Comparison of ENCODE assay signal across 19 mouse cellular contexts in genomic region chr13:48810274-48810823, GRCm38 (mm10).
A peak's percentile ranks its signal among the peaks of the same experiment; 100 is the strongest.
DNase-seq lines count a peak whose midpoint lies in the region; ATAC-seq and TF ChIP-seq lines count a peak whose summit lies in the region.
"Had no signal": no experiment of that assay in that cellular context is flagged by ENCODE, and none has a peak within 500 bp of the region (broad histone marks: within the 10 kb centered on the region; RNA-seq: fewer than 3 reads in every experiment).

No protein-coding gene starts in this region.

- H3K9me3 ChIP-seq in hindbrain, postnatal 0 days (ENCODE audit: low read length), result no peaks in the 10 kb centered on the region
- no peaks in the 10 kb centered on the region for H3K9me3 ChIP-seq in hindbrain, embryonic 11.5 days (ENCODE audit: control insufficient read depth, low read length)
- no peaks in the 10 kb centered on the region for H3K9me3 ChIP-seq in ES-E14 (ENCODE audit: control insufficient read depth, insufficient read depth, low read depth, low read length)
- H3K9me3 ChIP-seq in embryonic facial prominence, embryonic 10.5 days, result no peaks in the 10 kb centered on the region
- H3K9me3 ChIP-seq: embryonic facial prominence, embryonic 13.5 days; forebrain, embryonic 13.5 days; heart, embryonic 13.5 days; hindbrain, embryonic 12.5 days had no signal

- no peak for ATAC-seq in hindbrain, postnatal 0 days
- no peak for ATAC-seq in hindbrain, embryonic 11.5 days (ENCODE audit: low FRiP score)
- ATAC-seq: forebrain, embryonic 13.5 days; hindbrain, embryonic 16.5 days had no signal

- no peak overlapping the region for H3K4me3 ChIP-seq in hindbrain, postnatal 0 days (ENCODE audit: low read length)
- no peak overlapping the region for H3K4me3 ChIP-seq in hindbrain, embryonic 11.5 days (ENCODE audit: low read depth, low read length)
- H3K4me3 ChIP-seq in ES-E14 (ENCODE audit: insufficient read depth in 1 of 2, low read depth in 1 of 2, low read length in 2 of 2, poor library complexity in 1 of 2, severe bottlenecking in 1 of 2), result no peak overlapping the region
- H3K4me3 ChIP-seq in embryonic facial prominence, embryonic 10.5 days, result no peak overlapping the region
- H3K4me3 ChIP-seq: embryonic facial prominence, embryonic 13.5 days; forebrain, embryonic 13.5 days; gastrocnemius, adult 2 months; heart, embryonic 13.5 days; hindbrain, embryonic 12.5 days had no signal

- no peak overlapping the region for H3K27ac ChIP-seq in hindbrain, postnatal 0 days
- no peak overlapping the region for H3K27ac ChIP-seq in hindbrain, embryonic 11.5 days (ENCODE audit: low read depth, low read length)
- H3K27ac ChIP-seq in ES-E14 (ENCODE audit: insufficient read depth, low read depth, low read length, poor library complexity, severe bottlenecking), result no peak overlapping the region; the same call in 1 of the 2 replicates
- H3K27ac ChIP-seq in embryonic facial prominence, embryonic 10.5 days (replicated peaks), result peak overlapping the region; percentile 44; the same call in 1 of the 2 replicates
- H3K27ac ChIP-seq: embryonic facial prominence, embryonic 13.5 days; forebrain, embryonic 13.5 days; gastrocnemius, adult 2 months; heart, embryonic 13.5 days; hindbrain, embryonic 12.5 days had no signal

- 75% methylated on average over 7 of the region's 7 CpGs for WGBS in hindbrain, postnatal 0 days
- 85% methylated on average over 7 of the region's 7 CpGs for WGBS in hindbrain, embryonic 11.5 days
- 87% methylated on average over 7 of the region's 7 CpGs for WGBS in embryonic facial prominence, embryonic 10.5 days

- no peak overlapping the region for H3K9ac ChIP-seq in hindbrain, postnatal 0 days (replicated peaks; ENCODE audit: low read length)
- no peak overlapping the region for H3K9ac ChIP-seq in hindbrain, embryonic 11.5 days (ENCODE audit: low read depth, low read length)
- H3K9ac ChIP-seq in ES-E14 (ENCODE audit: insufficient read depth, low read depth, low read length, poor library complexity, severe bottlenecking), result 0 out of 2 replicates have a peak overlapping the region, but pooled peaks have one; percentile 13
- H3K9ac ChIP-seq: embryonic facial prominence, embryonic 13.5 days; forebrain, embryonic 13.5 days; heart, embryonic 13.5 days; hindbrain, embryonic 12.5 days had no signal

- H3K4me2 ChIP-seq in hindbrain, postnatal 0 days (ENCODE audit: low read depth, low read length), result no peak overlapping the region
- H3K4me2 ChIP-seq in hindbrain, embryonic 11.5 days (replicated peaks; ENCODE audit: low read depth, low read length), result no peak overlapping the region
- H3K4me2 ChIP-seq: embryonic facial prominence, embryonic 13.5 days; forebrain, embryonic 13.5 days; heart, embryonic 13.5 days; hindbrain, embryonic 12.5 days had no signal

- in situ Hi-C loops in ES-E14 (cut with MboI; ENCODE audit: low sequenced_read_pairs in 2 of 2, unreplicated experiment in 2 of 2), result no loop called here

- DNase-seq in cerebellum, postnatal 10 days, result peak; percentile 56 to 69
- no peak for DNase-seq in cerebellum, postnatal 4 days (ENCODE audit: low spot score in 2 of 2)
- DNase-seq in hindbrain, postnatal 0 days (ENCODE audit: low spot score), result peak; percentile 19
- DNase-seq in hindbrain, embryonic 11.5 days (ENCODE audit: low spot score), result no peak
- no peak for DNase-seq in ES-E14 (ENCODE audit: low read depth, low spot score)
- no peak for DNase-seq in embryonic facial prominence, embryonic 10.5 days (ENCODE audit: low spot score)
- DNase-seq in layer of hippocampus, adult 18-20 months (ENCODE audit: low spot score in 2 of 2), result no peak
- no peak for DNase-seq in adrenal gland, postnatal 36 days
- DNase-seq: adrenal gland, adult 2 months; adrenal gland, postnatal 25 days; embryo, embryonic 11 days; gastrocnemius, adult 2 months; heart, postnatal 36 days had no signal

- peak; percentile 37; the same call in 1 of the 2 replicates for TF ChIP-seq CTCF in hindbrain, postnatal 0 days (IDR thresholded peaks at IDR 0.05; ENCODE audit: low read depth)

- peaks cover 31% of the 10 kb centered on the region for H3K36me3 ChIP-seq in hindbrain, postnatal 0 days (ENCODE audit: insufficient read depth, low read length)
- H3K36me3 ChIP-seq in hindbrain, embryonic 11.5 days (ENCODE audit: control insufficient read depth, insufficient read depth, low read length), result peaks cover 8% of the 10 kb centered on the region
- peaks cover 3% of the 10 kb centered on the region; the same call in 1 of the 2 replicates for H3K36me3 ChIP-seq in ES-E14 (ENCODE audit: control insufficient read depth, insufficient read depth, low read length, poor library complexity, severe bottlenecking)
- peaks cover 100% of the 10 kb centered on the region for H3K36me3 ChIP-seq in embryonic facial prominence, embryonic 10.5 days (replicated peaks)

- no peaks in the 10 kb centered on the region for H3K4me1 ChIP-seq in hindbrain, postnatal 0 days (ENCODE audit: insufficient read depth, low read length)
- H3K4me1 ChIP-seq in hindbrain, embryonic 11.5 days (replicated peaks; ENCODE audit: control insufficient read depth, insufficient read depth, low read length), result no peaks in the 10 kb centered on the region
- H3K4me1 ChIP-seq in ES-E14 (ENCODE audit: control insufficient read depth in 2 of 2, insufficient read depth in 2 of 2, low read length in 2 of 2, poor library complexity in 1 of 2), result peaks cover 0 to 5% of the 10 kb centered on the region in 2 experiments; a peak in 1 of 4 replicates
- no peaks in the 10 kb centered on the region for H3K4me1 ChIP-seq in embryonic facial prominence, embryonic 10.5 days
- H3K4me1 ChIP-seq: forebrain, embryonic 13.5 days; hindbrain, embryonic 12.5 days had no signal

- H3K27me3 ChIP-seq in hindbrain, postnatal 0 days (ENCODE audit: insufficient read depth, low read length), result no peaks in the 10 kb centered on the region
- no peaks in the 10 kb centered on the region for H3K27me3 ChIP-seq in hindbrain, embryonic 11.5 days (ENCODE audit: control insufficient read depth, insufficient read depth, low read length)
- no peaks in the 10 kb centered on the region for H3K27me3 ChIP-seq in embryonic facial prominence, embryonic 10.5 days (replicated peaks; ENCODE audit: low read depth, poor library complexity, severe bottlenecking)
- H3K27me3 ChIP-seq: CH12.LX; embryonic facial prominence, embryonic 13.5 days; forebrain, embryonic 13.5 days; heart, embryonic 13.5 days; hindbrain, embryonic 12.5 days had no signal

TF ChIP-seq in ES-E14, 5 proteins besides CTCF, POLR2A, EP300 and RAD21:
- TF ChIP-seq ZC3H11A (IDR thresholded peaks at IDR 0.05; ENCODE audit: borderline replicate concordance, low read depth, low read length) (no peak), ZNF384 (IDR thresholded peaks at IDR 0.05; ENCODE audit: low read depth, low read length) (no peak), MAFK (IDR thresholded peaks at IDR 0.05; ENCODE audit: insufficient read depth, low read depth, low read length) (no peak), CHD2 (IDR thresholded peaks at IDR 0.05; ENCODE audit: low read depth, low read length) (no peak), HCFC1 (IDR thresholded peaks at IDR 0.05; ENCODE audit: borderline replicate concordance, insufficient read depth, low read length) (no peak)

Comparison
In these comparisons a context has a peak if more than half of its experiments do, and no peak if none do; other contexts are left out.
1. DNase-seq: peak in cerebellum, postnatal 10 days (2 of 2) and hindbrain, postnatal 0 days (single experiment); none in cerebellum, postnatal 4 days (0 of 2), hindbrain, embryonic 11.5 days (single experiment), ES-E14 (single experiment), embryonic facial prominence, embryonic 10.5 days (single experiment), layer of hippocampus, adult 18-20 months (0 of 2) and adrenal gland, postnatal 36 days (0 of 2).